In genomic region chr7:99893967-99894366, GRCm38 (mm10) we compare ENCODE assay signal across 11 mouse cellular contexts. TPM values are rescaled to one million over a fixed set of nuclear protein-coding genes. Genes with fewer than 3 reads are reported as not detected.
"Had no signal": no experiment of that assay in that cellular context is flagged by ENCODE, and none has a peak within 500 bp of the region (broad histone marks: within the 10 kb centered on the region; RNA-seq: fewer than 3 reads in every experiment).

No protein-coding gene starts in this region.

- ATAC-seq: liver, embryonic 12.5 days had no signal

- H3K4me2 ChIP-seq: limb, embryonic 15.5 days; liver, embryonic 12.5 days; lung, embryonic 15.5 days; neural tube, embryonic 12.5 days; stomach, embryonic 15.5 days had no signal

- H3K36me3 ChIP-seq: limb, embryonic 15.5 days; liver, embryonic 12.5 days; lung, embryonic 15.5 days; neural tube, embryonic 12.5 days; stomach, embryonic 15.5 days had no signal

- H3K27me3 ChIP-seq: limb, embryonic 15.5 days; lung, embryonic 15.5 days; neural tube, embryonic 12.5 days; stomach, embryonic 15.5 days had no signal

- H3K9me3 ChIP-seq: limb, embryonic 15.5 days; liver, embryonic 12.5 days; lung, embryonic 15.5 days; neural tube, embryonic 12.5 days; stomach, embryonic 15.5 days had no signal

- H3K4me3 ChIP-seq: limb, embryonic 15.5 days; liver, embryonic 12.5 days; lung, embryonic 15.5 days; myocyte; neural tube, embryonic 12.5 days; stomach, embryonic 15.5 days had no signal

- H3K4me1 ChIP-seq: liver, embryonic 12.5 days; stomach, embryonic 15.5 days had no signal

- H3K27ac ChIP-seq: limb, embryonic 15.5 days; liver, embryonic 12.5 days; lung, embryonic 15.5 days; neural tube, embryonic 12.5 days; stomach, embryonic 15.5 days had no signal

- H3K9ac ChIP-seq: limb, embryonic 15.5 days; liver, embryonic 12.5 days; lung, embryonic 15.5 days; neural tube, embryonic 12.5 days; stomach, embryonic 15.5 days had no signal

- DNase-seq: kidney, adult 18-20 months; kidney, postnatal 10 days; right cerebral cortex, postnatal 14 days; thymus, adult 2 months had no signal

RNA-seq across cellular contexts. Expression of gene Xrra1, which starts 35.1 kb away (rescaled TPM):
- polyA plus RNA-seq: liver, embryonic 12.5 days; liver, embryonic 16.5 days had no signal
